Mouse (Mus musculus): ENCODE results near the gene Mlf2. TPM values are rescaled to one million over a fixed set of nuclear protein-coding genes. Genes with fewer than 3 reads are reported as not detected.

Mlf2 gene
- polyA plus RNA-seq, 1 experiment from 2014 or later: 409 TPM

DNA sequence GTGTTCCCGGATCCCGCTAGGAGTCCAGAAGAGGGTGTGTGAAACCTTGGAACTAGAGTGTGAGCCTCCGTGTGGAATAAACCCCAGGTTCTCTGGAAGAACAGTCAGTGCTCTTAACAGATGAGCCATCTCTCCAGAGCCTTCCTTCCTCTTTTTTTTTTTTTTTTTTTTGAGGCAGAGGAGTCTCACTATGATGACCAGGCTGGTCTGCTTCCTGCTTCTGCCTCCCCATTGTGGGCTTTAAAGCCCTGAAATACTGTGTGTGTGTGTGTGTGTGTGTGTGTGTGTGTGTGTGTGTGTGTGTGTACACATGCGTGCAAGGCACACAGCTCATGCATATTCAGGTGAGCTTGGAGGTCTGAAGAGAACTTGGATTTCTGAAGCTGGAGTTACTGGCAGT lies 9.6 kb upstream of the Mlf2 start:
- no peak for ATAC-seq
- Histone ChIP-seq H3K4me3 (no peak overlapping the region), H3K27ac (peak overlapping the region; percentile 100), H3K27me3 (no peaks in the 10 kb centered on the region), H3K4me1 (peaks cover 48% of the 10 kb centered on the region), H3K4me2 (no peak overlapping the region), H3K9ac (no peak overlapping the region), H3K9me3 (replicated peaks) (no peaks in the 10 kb centered on the region), H3K36me3 (ENCODE audit: poor library complexity, severe bottlenecking) (no peaks in the 10 kb centered on the region)
- 74% methylated on average over 4 of the region's 4 CpGs for WGBS

DNA sequence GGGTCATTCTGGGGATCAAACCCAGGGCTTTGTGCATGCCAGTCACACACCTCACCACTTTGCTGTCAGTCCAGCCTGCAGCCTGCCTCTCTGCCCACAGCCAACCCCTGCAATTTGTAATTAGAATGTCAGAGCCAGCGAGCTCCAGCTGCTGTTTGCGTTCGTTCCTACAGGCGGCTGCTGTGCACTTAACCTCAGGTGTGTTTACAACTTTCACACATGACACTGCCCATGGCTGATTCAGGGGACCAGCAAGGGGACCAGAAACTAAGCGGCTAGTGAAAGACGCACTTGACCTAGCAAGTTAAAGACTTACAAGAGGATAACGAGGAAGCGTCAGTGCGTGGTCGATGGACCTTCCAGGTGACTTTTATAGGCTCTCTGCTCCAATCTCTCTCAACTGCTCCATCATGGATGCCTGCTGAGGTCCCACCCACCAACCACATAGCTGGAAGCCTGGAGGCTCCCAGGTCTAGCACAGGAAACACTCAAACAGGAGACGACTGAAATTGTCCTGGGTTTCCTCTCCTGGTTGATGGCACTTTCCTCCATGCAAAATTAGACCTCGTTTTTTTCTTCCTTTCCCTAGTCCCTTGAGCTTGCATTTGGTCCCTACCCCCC lies 5.9 kb upstream of the Mlf2 start:
- peaks cover 34% of the 10 kb centered on the region for H3K4me1 ChIP-seq
- H3K27me3 ChIP-seq: no peaks in the 10 kb centered on the region
- 38% methylated on average over 12 of the region's 12 CpGs for WGBS
- H3K9me3 ChIP-seq (replicated peaks): no peaks in the 10 kb centered on the region
- no peaks in the 10 kb centered on the region for H3K36me3 ChIP-seq (ENCODE audit: poor library complexity, severe bottlenecking)
- ATAC-seq: no peak
- no peak overlapping the region for H3K4me3 ChIP-seq
- H3K27ac ChIP-seq: no peak overlapping the region
- no peak overlapping the region for H3K4me2 ChIP-seq
- no peak overlapping the region for H3K9ac ChIP-seq

GRCm38 (mm10) chr6:124925941-124926340 lies 5.2 kb upstream of the Mlf2 start:
- no peak for ATAC-seq
- Histone ChIP-seq H3K27ac (no peak overlapping the region), H3K4me1 (peaks cover 30% of the 10 kb centered on the region), H3K9ac (no peak overlapping the region), H3K27me3 (no peaks in the 10 kb centered on the region), H3K9me3 (replicated peaks) (no peaks in the 10 kb centered on the region), H3K4me2 (no peak overlapping the region), H3K36me3 (ENCODE audit: poor library complexity, severe bottlenecking) (no peaks in the 10 kb centered on the region), H3K4me3 (no peak overlapping the region)
- WGBS: 47% methylated on average over 5 of the region's 5 CpGs

DNA sequence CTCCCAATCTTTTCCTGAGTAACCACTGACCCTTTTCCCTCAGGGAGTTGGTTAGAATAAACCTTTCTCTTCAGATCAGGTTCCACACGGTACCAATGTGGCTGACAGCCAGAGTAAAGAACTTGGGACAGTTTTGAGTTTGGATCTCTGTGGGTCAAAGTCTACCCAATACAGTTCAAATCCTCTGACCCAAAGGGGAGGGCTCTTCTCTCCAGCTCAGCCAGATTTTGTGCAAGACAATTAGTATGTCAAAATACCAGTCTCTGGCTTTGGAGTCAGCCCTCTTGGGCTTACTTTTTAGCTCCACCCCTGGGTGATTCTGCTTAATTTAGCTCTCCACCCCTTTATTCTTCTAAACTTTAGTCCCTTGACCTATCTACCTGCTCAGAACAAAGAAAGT lies 955 bp upstream of the Mlf2 start:
- peak overlapping the region; percentile 95 for H3K9ac ChIP-seq
- peaks cover 23% of the 10 kb centered on the region for H3K36me3 ChIP-seq (ENCODE audit: poor library complexity, severe bottlenecking)
- H3K4me1 ChIP-seq: peaks cover 27% of the 10 kb centered on the region
- H3K4me2 ChIP-seq: peak overlapping the region; percentile 87
- H3K27ac ChIP-seq: peak overlapping the region; percentile 94
- WGBS: 39% methylated on average over 1 of the region's 1 CpGs
- peak overlapping the region; percentile 92 for H3K4me3 ChIP-seq
- no peak for ATAC-seq
- no peaks in the 10 kb centered on the region for H3K9me3 ChIP-seq (replicated peaks)
- H3K27me3 ChIP-seq: no peaks in the 10 kb centered on the region

DNA sequence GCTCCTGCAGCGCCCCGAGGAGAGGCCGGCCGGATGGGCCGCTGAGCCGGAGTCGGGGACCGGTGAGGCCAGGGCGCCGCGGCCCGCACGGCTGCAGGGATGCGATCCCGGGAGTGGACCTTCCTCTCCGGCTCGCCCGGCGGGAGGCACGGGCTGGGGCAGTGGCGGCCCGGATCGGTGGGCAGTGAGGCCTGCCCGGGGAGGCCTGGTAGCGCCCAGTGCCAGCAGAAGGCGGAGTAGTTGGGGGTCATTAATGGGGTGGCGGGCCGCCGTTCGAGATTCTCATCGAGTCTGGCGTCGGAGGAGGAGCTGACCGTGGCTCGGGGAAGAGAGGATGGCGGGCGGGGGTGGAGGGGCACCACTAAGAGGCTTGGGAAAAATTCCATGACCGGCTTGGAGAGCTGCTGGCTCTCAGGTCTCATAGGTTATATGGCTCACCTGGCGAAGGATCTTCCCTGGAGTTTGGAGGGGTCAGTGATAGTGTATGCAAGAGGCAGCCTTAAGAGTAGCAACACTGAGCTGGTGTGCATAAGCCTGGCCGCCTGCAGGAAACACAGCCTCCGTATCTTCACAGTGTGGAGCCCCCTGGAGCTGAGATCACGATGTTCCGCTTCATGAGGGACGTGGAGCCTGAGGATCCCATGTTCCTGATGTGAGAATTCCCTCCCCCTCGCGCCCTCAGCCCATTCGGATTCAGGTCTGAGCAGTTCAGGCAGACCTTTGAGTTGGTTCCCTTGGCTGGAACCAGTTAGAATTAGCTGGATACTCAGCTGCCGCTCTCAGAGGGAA lies 533 bp downstream of the Mlf2 start:
- 2% methylated on average over 48 of the region's 48 CpGs for WGBS
- Histone ChIP-seq H3K36me3 (ENCODE audit: poor library complexity, severe bottlenecking) (peaks cover 38% of the 10 kb centered on the region), H3K4me1 (peaks cover 19% of the 10 kb centered on the region), H3K4me2 (peak overlapping the region; percentile 87), H3K27ac (peak overlapping the region; percentile 94), H3K9me3 (replicated peaks) (no peaks in the 10 kb centered on the region), H3K4me3 (peak overlapping the region; percentile 92), H3K27me3 (no peaks in the 10 kb centered on the region), H3K9ac (peak overlapping the region; percentile 95)
- peak; percentile 34 for ATAC-seq

GRCm38 (mm10) chr6:124932314-124932695 lies 1.1 kb downstream of the Mlf2 start:
- H3K27me3 ChIP-seq: no peaks in the 10 kb centered on the region
- 50% methylated on average over 12 of the region's 12 CpGs for WGBS
- peaks cover 19% of the 10 kb centered on the region for H3K4me1 ChIP-seq
- peak overlapping the region; percentile 94 for H3K27ac ChIP-seq
- peak overlapping the region; percentile 87 for H3K4me2 ChIP-seq
- peak overlapping the region; percentile 95 for H3K9ac ChIP-seq
- peak overlapping the region; percentile 92 for H3K4me3 ChIP-seq
- no peaks in the 10 kb centered on the region for H3K9me3 ChIP-seq (replicated peaks)
- peaks cover 43% of the 10 kb centered on the region for H3K36me3 ChIP-seq (ENCODE audit: poor library complexity, severe bottlenecking)
- no peak for ATAC-seq

GRCm38 (mm10) chr6:124933127-124933526 lies 1.9 kb downstream of the Mlf2 start:
- H3K4me2 ChIP-seq: peak overlapping the region; percentile 87; the same call in 1 of the 2 replicates
- no peaks in the 10 kb centered on the region for H3K9me3 ChIP-seq (replicated peaks)
- peaks cover 19% of the 10 kb centered on the region for H3K4me1 ChIP-seq
- peaks cover 52% of the 10 kb centered on the region for H3K36me3 ChIP-seq (ENCODE audit: poor library complexity, severe bottlenecking)
- H3K27me3 ChIP-seq: no peaks in the 10 kb centered on the region
- WGBS: 87% methylated on average over 3 of the region's 3 CpGs
- peak overlapping the region; percentile 92; the same call in 1 of the 2 replicates for H3K4me3 ChIP-seq
- no peak overlapping the region for H3K27ac ChIP-seq
- ATAC-seq: no peak
- no peak overlapping the region for H3K9ac ChIP-seq

DNA sequence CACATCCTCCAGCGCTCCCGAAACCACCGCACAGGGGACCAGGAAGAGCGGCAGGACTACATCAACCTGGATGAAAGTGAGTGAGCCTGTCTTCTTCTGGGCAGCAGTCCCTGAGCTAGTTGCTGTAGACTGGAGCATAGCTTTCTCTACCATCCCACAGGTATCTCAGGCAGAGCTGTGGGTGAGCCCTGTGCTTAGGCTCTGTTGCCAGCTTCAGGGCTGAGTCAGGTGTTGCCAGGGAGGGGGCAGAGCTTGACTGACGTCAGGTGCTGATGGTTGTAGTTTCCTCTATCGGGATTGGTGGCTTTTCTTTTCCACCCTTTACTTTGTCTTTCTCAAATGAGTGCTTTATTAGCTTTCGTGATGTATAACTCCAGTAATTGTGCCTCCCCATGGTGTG lies 3.5 kb downstream of the Mlf2 start:
- Histone ChIP-seq H3K27ac (no peak overlapping the region), H3K4me1 (peaks cover 19% of the 10 kb centered on the region), H3K36me3 (ENCODE audit: poor library complexity, severe bottlenecking) (peaks cover 64% of the 10 kb centered on the region), H3K27me3 (no peaks in the 10 kb centered on the region), H3K9me3 (replicated peaks) (no peaks in the 10 kb centered on the region), H3K9ac (peak overlapping the region; percentile 30; the same call in 1 of the 2 replicates), H3K4me3 (no peak overlapping the region), H3K4me2 (no peak overlapping the region)
- no peak for ATAC-seq
- WGBS: 95% methylated on average over 7 of the region's 7 CpGs

GRCm38 (mm10) chr6:124936681-124937080 lies 5.5 kb downstream of the Mlf2 start:
- H3K27me3 ChIP-seq: no peaks in the 10 kb centered on the region
- H3K4me2 ChIP-seq: no peak overlapping the region
- peaks cover 13% of the 10 kb centered on the region for H3K4me1 ChIP-seq
- H3K9ac ChIP-seq: no peak overlapping the region
- no peak overlapping the region; the same call in 1 of the 2 replicates for H3K27ac ChIP-seq
- WGBS: 100% methylated on average over 1 of the region's 1 CpGs
- no peak overlapping the region for H3K4me3 ChIP-seq
- ATAC-seq: no peak
- peaks cover 64% of the 10 kb centered on the region for H3K36me3 ChIP-seq (ENCODE audit: poor library complexity, severe bottlenecking)
- no peaks in the 10 kb centered on the region for H3K9me3 ChIP-seq (replicated peaks)

DNA sequence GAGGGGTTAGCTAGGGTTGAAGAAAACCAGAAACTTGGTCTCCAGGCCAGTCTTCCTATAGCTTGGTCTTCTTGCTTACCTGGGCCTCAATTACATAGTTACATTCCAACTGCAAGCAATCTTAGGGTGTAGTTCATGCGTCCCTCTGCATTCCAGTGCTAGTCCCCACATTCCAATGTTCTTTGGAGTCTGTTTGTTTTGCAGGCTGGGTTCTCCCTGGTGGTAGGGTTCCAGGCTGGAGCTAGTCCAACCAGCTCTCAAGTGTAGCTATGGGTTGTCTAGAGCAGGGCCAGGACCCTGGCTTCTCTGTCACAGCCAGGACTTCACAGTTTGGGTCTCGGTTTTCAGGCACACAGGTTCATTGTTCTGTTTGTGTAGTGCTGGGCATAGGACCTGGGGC lies 6.3 kb downstream of the Mlf2 start:
- H3K9ac ChIP-seq: no peak overlapping the region
- 86% methylated on average over 2 of the region's 2 CpGs for WGBS
- peaks cover 6% of the 10 kb centered on the region for H3K4me1 ChIP-seq
- no peak overlapping the region for H3K4me2 ChIP-seq
- no peak for ATAC-seq
- peaks cover 64% of the 10 kb centered on the region for H3K36me3 ChIP-seq (ENCODE audit: poor library complexity, severe bottlenecking)
- H3K9me3 ChIP-seq (replicated peaks): no peaks in the 10 kb centered on the region
- no peaks in the 10 kb centered on the region for H3K27me3 ChIP-seq
- H3K27ac ChIP-seq: no peak overlapping the region
- H3K4me3 ChIP-seq: no peak overlapping the region

DNA sequence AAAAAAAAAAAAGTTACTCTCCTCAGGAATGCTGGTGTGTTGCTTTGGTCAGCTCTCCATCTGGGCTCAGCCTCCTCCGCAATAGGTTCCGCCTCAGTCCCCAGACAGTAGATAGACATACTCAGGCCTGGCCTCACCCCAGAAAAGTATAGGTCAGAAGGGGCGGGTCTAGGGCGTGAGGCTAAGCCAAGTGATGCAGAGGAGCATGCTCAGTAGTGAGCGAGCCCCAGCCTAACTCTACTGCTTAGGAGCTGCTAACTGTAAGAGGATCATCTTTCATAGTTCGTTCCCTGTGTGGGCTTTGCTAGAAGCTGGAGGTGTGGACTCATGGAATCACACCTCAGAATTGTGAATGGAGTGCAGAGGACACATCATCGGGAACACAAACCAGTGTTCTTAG lies 7.4 kb downstream of the Mlf2 start:
- Histone ChIP-seq H3K4me2 (no peak overlapping the region), H3K4me3 (no peak overlapping the region), H3K36me3 (ENCODE audit: poor library complexity, severe bottlenecking) (peaks cover 58% of the 10 kb centered on the region), H3K9ac (no peak overlapping the region), H3K27me3 (no peaks in the 10 kb centered on the region), H3K9me3 (replicated peaks) (no peaks in the 10 kb centered on the region), H3K4me1 (no peaks in the 10 kb centered on the region; the same call in 1 of the 2 replicates), H3K27ac (no peak overlapping the region)
- ATAC-seq: no peak
- WGBS: 96% methylated on average over 7 of the region's 7 CpGs

DNA sequence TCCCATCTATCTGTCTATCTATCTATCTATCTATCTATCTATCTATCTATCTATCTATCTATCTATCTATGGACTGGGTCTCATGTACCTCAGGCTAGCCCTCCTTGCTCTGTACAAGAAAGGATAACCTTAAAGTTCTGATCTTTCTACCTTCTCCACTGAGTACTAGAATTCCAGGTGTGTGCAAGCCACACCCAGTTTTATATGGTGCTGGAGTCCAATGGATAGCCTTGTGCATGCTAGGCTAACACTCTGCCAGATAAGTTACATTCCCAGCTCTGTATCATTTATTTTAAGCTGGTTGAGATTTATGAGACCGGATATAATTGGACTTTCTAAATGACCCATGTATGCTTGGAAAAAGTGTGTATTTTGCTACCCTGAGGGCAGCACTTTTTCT lies 10.5 kb downstream of the Mlf2 start:
- no peak for ATAC-seq
- H3K27me3 ChIP-seq: no peaks in the 10 kb centered on the region
- H3K9me3 ChIP-seq (replicated peaks): no peaks in the 10 kb centered on the region
- no peak overlapping the region for H3K4me3 ChIP-seq
- no peak overlapping the region for H3K27ac ChIP-seq
- 94% methylated on average over 1 of the region's 1 CpGs for WGBS
- H3K4me1 ChIP-seq: no peaks in the 10 kb centered on the region
- no peak overlapping the region for H3K4me2 ChIP-seq
- H3K36me3 ChIP-seq (ENCODE audit: poor library complexity, severe bottlenecking): peaks cover 27% of the 10 kb centered on the region
- no peak overlapping the region for H3K9ac ChIP-seq

Data from forebrain, embryonic 13.5 days (tissue).